ENCODE assay signal across 10 mouse cellular contexts in genomic region chr8:121562941-121563351, GRCm38 (mm10). TPM values are rescaled to one million over a fixed set of nuclear protein-coding genes. Genes with fewer than 3 reads are reported as not detected.
DNase-seq lines count a peak whose midpoint lies in the region; ATAC-seq and TF ChIP-seq lines count a peak whose summit lies in the region.
"Had no signal": no experiment of that assay in that cellular context is flagged by ENCODE, and none has a peak within 500 bp of the region (broad histone marks: within the 10 kb centered on the region; RNA-seq: fewer than 3 reads in every experiment).

No protein-coding gene starts in this region.

- H3K36me3 ChIP-seq in liver, postnatal 0 days (replicated peaks; ENCODE audit: insufficient read depth, low read length): peaks cover 10% of the 10 kb centered on the region
- peaks cover 7% of the 10 kb centered on the region for H3K36me3 ChIP-seq in liver, embryonic 11.5 days (ENCODE audit: control insufficient read depth, insufficient read depth, low read length)
- H3K36me3 ChIP-seq in heart, embryonic 16.5 days (ENCODE audit: control insufficient read depth, insufficient read depth): peaks cover 6% of the 10 kb centered on the region; the same call in 1 of the 2 replicates
- H3K36me3 ChIP-seq in stomach, embryonic 16.5 days (ENCODE audit: control insufficient read depth, insufficient read depth, low read length): peaks cover 10% of the 10 kb centered on the region; the same call in 1 of the 2 replicates
- peaks cover 5% of the 10 kb centered on the region; the same call in 1 of the 2 replicates for H3K36me3 ChIP-seq in forebrain, embryonic 16.5 days (ENCODE audit: control insufficient read depth, insufficient read depth)

- no peaks in the 10 kb centered on the region for H3K27me3 ChIP-seq in liver, postnatal 0 days (ENCODE audit: insufficient read depth, low read length)
- H3K27me3 ChIP-seq in liver, embryonic 11.5 days (replicated peaks; ENCODE audit: control insufficient read depth, insufficient read depth, low read length): no peaks in the 10 kb centered on the region
- no peaks in the 10 kb centered on the region for H3K27me3 ChIP-seq in heart, embryonic 16.5 days (ENCODE audit: control insufficient read depth, insufficient read depth, low read length)
- no peaks in the 10 kb centered on the region for H3K27me3 ChIP-seq in stomach, embryonic 16.5 days (ENCODE audit: control insufficient read depth, insufficient read depth, low read length)
- no peaks in the 10 kb centered on the region for H3K27me3 ChIP-seq in forebrain, embryonic 16.5 days (replicated peaks; ENCODE audit: control insufficient read depth, insufficient read depth, low read length)

- H3K9ac ChIP-seq in liver, postnatal 0 days (replicated peaks): no peak overlapping the region
- H3K9ac ChIP-seq in liver, embryonic 11.5 days (ENCODE audit: low read depth, low read length): no peak overlapping the region
- H3K9ac ChIP-seq in heart, embryonic 16.5 days (ENCODE audit: low read length): peak overlapping the region; percentile 30
- H3K9ac ChIP-seq in stomach, embryonic 16.5 days (ENCODE audit: low read length): no peak overlapping the region
- H3K9ac ChIP-seq in forebrain, embryonic 16.5 days (replicated peaks; ENCODE audit: low read depth, low read length): no peak overlapping the region

- no peaks in the 10 kb centered on the region for H3K9me3 ChIP-seq in liver, postnatal 0 days (ENCODE audit: low read length)
- H3K9me3 ChIP-seq in liver, embryonic 11.5 days (ENCODE audit: control insufficient read depth, low read length): no peaks in the 10 kb centered on the region
- no peaks in the 10 kb centered on the region for H3K9me3 ChIP-seq in heart, embryonic 16.5 days (replicated peaks; ENCODE audit: control insufficient read depth, low read length)
- H3K9me3 ChIP-seq in stomach, embryonic 16.5 days (replicated peaks; ENCODE audit: control insufficient read depth, low read length): no peaks in the 10 kb centered on the region
- no peaks in the 10 kb centered on the region for H3K9me3 ChIP-seq in forebrain, embryonic 16.5 days (ENCODE audit: control insufficient read depth, low read length)

- H3K4me1 ChIP-seq in liver, postnatal 0 days (ENCODE audit: insufficient read depth): peaks cover 9% of the 10 kb centered on the region
- H3K4me1 ChIP-seq in liver, embryonic 11.5 days (replicated peaks; ENCODE audit: control insufficient read depth, insufficient read depth, low read length): 0 out of 2 replicates have a peak, but pooled peaks cover 5% of the 10 kb centered on the region
- H3K4me1 ChIP-seq in heart, embryonic 16.5 days (ENCODE audit: control insufficient read depth, insufficient read depth, low read length): peaks cover 11% of the 10 kb centered on the region
- H3K4me1 ChIP-seq in stomach, embryonic 16.5 days (ENCODE audit: control insufficient read depth, insufficient read depth, low read length): no peaks in the 10 kb centered on the region
- H3K4me1 ChIP-seq in forebrain, embryonic 16.5 days (replicated peaks; ENCODE audit: control insufficient read depth, insufficient read depth, low read length): no peaks in the 10 kb centered on the region

- no peak overlapping the region for H3K4me2 ChIP-seq in liver, postnatal 0 days (ENCODE audit: low read depth, low read length)
- H3K4me2 ChIP-seq in liver, embryonic 11.5 days: no peak overlapping the region
- H3K4me2 ChIP-seq in heart, embryonic 16.5 days (ENCODE audit: low read depth, low read length): peak overlapping the region; percentile 20; the same call in 1 of the 2 replicates
- no peak overlapping the region for H3K4me2 ChIP-seq in stomach, embryonic 16.5 days (ENCODE audit: low read depth, low read length)
- no peak overlapping the region for H3K4me2 ChIP-seq in forebrain, embryonic 16.5 days (ENCODE audit: low read length)

- intact Hi-C loops in gastrocnemius, adult 2 months (cut with DNase I): loop anchor here (2.0 kb wide), 1 partner anchor 20 kb away; no protein-coding TSS in a partner anchor

- 67% methylated on average over 9 of the region's 9 CpGs for WGBS in liver, postnatal 0 days (ENCODE audit: insufficient replicate concordance)
- 77% methylated on average over 9 of the region's 9 CpGs for WGBS in liver, embryonic 11.5 days
- WGBS in heart, embryonic 16.5 days: 42% methylated on average over 9 of the region's 9 CpGs
- WGBS in stomach, embryonic 16.5 days: 67% methylated on average over 9 of the region's 9 CpGs
- 86% methylated on average over 9 of the region's 9 CpGs for WGBS in forebrain, embryonic 16.5 days

- TF ChIP-seq CTCF in liver, postnatal 0 days (IDR thresholded peaks at IDR 0.05; ENCODE audit: low read depth): no peak
- TF ChIP-seq CTCF in gastrocnemius, adult 2 months (IDR thresholded peaks at IDR 0.05): no peak

- peak; percentile 74 for TF ChIP-seq EP300 in liver, postnatal 0 days (IDR thresholded peaks at IDR 0.05; ENCODE audit: low read depth)

- no peak overlapping the region for H3K4me3 ChIP-seq in liver, postnatal 0 days (ENCODE audit: low read depth, low read length)
- no peak overlapping the region for H3K4me3 ChIP-seq in liver, embryonic 11.5 days (ENCODE audit: low read depth, low read length)
- H3K4me3 ChIP-seq in gastrocnemius, adult 2 months: peak overlapping the region; percentile 64
- no peak overlapping the region for H3K4me3 ChIP-seq in heart, embryonic 16.5 days (ENCODE audit: low read length)
- no peak overlapping the region for H3K4me3 ChIP-seq in stomach, embryonic 16.5 days (replicated peaks; ENCODE audit: low read length)
- H3K4me3 ChIP-seq in forebrain, embryonic 16.5 days (replicated peaks; ENCODE audit: low read length): no peak overlapping the region

- ATAC-seq in liver, postnatal 0 days: peak; percentile 89
- ATAC-seq in liver, embryonic 11.5 days (replicated peaks; ENCODE audit: low FRiP score): no peak
- peak; percentile 86 for ATAC-seq in heart, embryonic 16.5 days (replicated peaks; ENCODE audit: extremely low read depth, insufficient read depth, low FRiP score)
- peak; percentile 58; the same call in 1 of the 2 replicates for ATAC-seq in stomach, embryonic 16.5 days (ENCODE audit: insufficient read depth, low FRiP score)
- ATAC-seq in inflammation-experienced regulatory T-cells, adult 6 months: no peak
- no peak for ATAC-seq in forebrain, embryonic 16.5 days

- H3K27ac ChIP-seq in liver, postnatal 0 days (ENCODE audit: low read depth): peak overlapping the region; percentile 81
- H3K27ac ChIP-seq in liver, embryonic 11.5 days (ENCODE audit: low read depth, low read length): no peak overlapping the region
- peak overlapping the region; percentile 93 for H3K27ac ChIP-seq in gastrocnemius, adult 2 months
- H3K27ac ChIP-seq in heart, embryonic 16.5 days (ENCODE audit: low read length): peak overlapping the region; percentile 52
- H3K27ac ChIP-seq in stomach, embryonic 16.5 days (ENCODE audit: low read length): no peak overlapping the region
- H3K27ac ChIP-seq in forebrain, embryonic 16.5 days (ENCODE audit: low read length): no peak overlapping the region

- DNase-seq in liver, postnatal 0 days: peak; percentile 59
- no peak for DNase-seq in liver, embryonic 11.5 days (ENCODE audit: low spot score)
- DNase-seq in gastrocnemius, adult 2 months: peak; percentile 96
- DNase-seq: thymus, postnatal 14 days had no signal

RNA-seq across cellular contexts. Expression of gene Fbxo31, which starts 15.7 kb away (rescaled TPM):
- polyA plus RNA-seq in liver, postnatal 0 days (2015; fragmentation: Nextera tagmentation; extraction: Ambion mirVana): 12.3 and 13.9 TPM in 2 replicates
- 23.8 and 23.9 TPM in 2 replicates for polyA plus RNA-seq in liver, embryonic 11.5 days (2014; fragmentation: Nextera tagmentation; extraction: Ambion mirVana)
- total RNA-seq in gastrocnemius, adult 2 months (2021): 100 to 1,000 TPM; 141 to 165 TPM
- 10.8 and 11.8 TPM in 2 replicates for polyA plus RNA-seq in heart, embryonic 16.5 days (2015; fragmentation: Nextera tagmentation; extraction: Ambion mirVana)
- 11.4 and 14.0 TPM in 2 replicates for polyA plus RNA-seq in stomach, embryonic 16.5 days (2015; fragmentation: Nextera tagmentation; extraction: Ambion mirVana)
- polyA plus RNA-seq in inflammation-experienced regulatory T-cells, adult 6 months (2017; shearing (Covaris generic)): 1 to 10 TPM; 2.1 to 2.2 (median 2.2) TPM
- 33.8 and 35.9 TPM in 2 replicates for polyA plus RNA-seq in forebrain, embryonic 16.5 days (2015; fragmentation: Nextera tagmentation; extraction: Ambion mirVana)

RNA-seq across cellular contexts. Expression of gene 1700018B08Rik, which starts 18.8 kb away (rescaled TPM):
- not detected in 2 replicates for polyA plus RNA-seq in liver, postnatal 0 days (2015; fragmentation: Nextera tagmentation; extraction: Ambion mirVana)
- not detected in 2 replicates for polyA plus RNA-seq in liver, embryonic 11.5 days (2014; fragmentation: Nextera tagmentation; extraction: Ambion mirVana)
- not detected for total RNA-seq in gastrocnemius, adult 2 months (2021)
- polyA plus RNA-seq in heart, embryonic 16.5 days (2015; fragmentation: Nextera tagmentation; extraction: Ambion mirVana): not detected in 2 replicates
- polyA plus RNA-seq in stomach, embryonic 16.5 days (2015; fragmentation: Nextera tagmentation; extraction: Ambion mirVana): not detected in 2 replicates
- polyA plus RNA-seq in inflammation-experienced regulatory T-cells, adult 6 months (2017; shearing (Covaris generic)): not detected
- not detected in 2 replicates for polyA plus RNA-seq in forebrain, embryonic 16.5 days (2015; fragmentation: Nextera tagmentation; extraction: Ambion mirVana)
- total RNA-seq: layer of hippocampus, adult 8-10 months; monocyte, adult 5-6 weeks had no signal

RNA-seq across cellular contexts. Expression of gene Map1lc3b, which starts 27.2 kb away (rescaled TPM):
- 205 and 222 TPM in 2 replicates for polyA plus RNA-seq in liver, postnatal 0 days (2015; fragmentation: Nextera tagmentation; extraction: Ambion mirVana)
- 161 and 167 TPM in 2 replicates for polyA plus RNA-seq in liver, embryonic 11.5 days (2014; fragmentation: Nextera tagmentation; extraction: Ambion mirVana)
- 100 to 1,000 TPM; 166 to 175 TPM for total RNA-seq in gastrocnemius, adult 2 months (2021)
- 203 and 251 TPM in 2 replicates for polyA plus RNA-seq in heart, embryonic 16.5 days (2015; fragmentation: Nextera tagmentation; extraction: Ambion mirVana)
- 179 and 207 TPM in 2 replicates for polyA plus RNA-seq in stomach, embryonic 16.5 days (2015; fragmentation: Nextera tagmentation; extraction: Ambion mirVana)
- polyA plus RNA-seq in inflammation-experienced regulatory T-cells, adult 6 months (2017; shearing (Covaris generic)): 100 to 1,000 TPM; 453 to 467 (median 467) TPM
- polyA plus RNA-seq in forebrain, embryonic 16.5 days (2015; fragmentation: Nextera tagmentation; extraction: Ambion mirVana): 407 and 443 TPM in 2 replicates

Comparison
In these comparisons a context has a peak if more than half of its experiments do, and no peak if none do; other contexts are left out.
1. ATAC-seq: peak in liver, postnatal 0 days (single experiment), heart, embryonic 16.5 days (single experiment) and stomach, embryonic 16.5 days (single experiment); none in liver, embryonic 11.5 days (single experiment), inflammation-experienced regulatory T-cells, adult 6 months (single experiment) and forebrain, embryonic 16.5 days (single experiment).
2. H3K27ac ChIP-seq: peak in liver, postnatal 0 days (single experiment), gastrocnemius, adult 2 months (single experiment) and heart, embryonic 16.5 days (single experiment); none in liver, embryonic 11.5 days (single experiment), stomach, embryonic 16.5 days (single experiment) and forebrain, embryonic 16.5 days (single experiment).